Mouse (Mus musculus) MEL (cell line): ENCODE measurements around the gene Nrsn2.

Experiments
- CHD2 ChIP-seq: IDR thresholded peaks from 2 replicates; pipeline ENCODE4 v1.6.1; 2011; ENCODE audit warnings: low read length, improper control_type of control experiment
- E2F4 ChIP-seq: IDR thresholded peaks from 2 replicates; pipeline ENCODE4 v1.6.1; 2011; ENCODE audit warnings: low read depth, low read length, improper control_type of control experiment, borderline replicate concordance
- JUND ChIP-seq: IDR thresholded peaks from 2 replicates; pipeline ENCODE4 v1.6.1; 2011; ENCODE audit warnings: low read depth, mild to moderate bottlenecking, improper control_type of control experiment, low read length
- POLR2A ChIP-seq, 2 experiments: IDR thresholded peaks; 2 replicates each; pipeline ENCODE4 v1.6.1; 2011 to 2012; ENCODE audit warnings: low read length in 2 of 2, mild to moderate bottlenecking in 2 of 2, control low read depth in 1 of 2, improper control_type of control experiment in 1 of 2, low read depth in 1 of 2, moderate library complexity in 1 of 2; ENCODE audit not compliant: control insufficient read depth in 1 of 2, insufficient read depth in 1 of 2, poor library complexity in 1 of 2
- SMC3 ChIP-seq: IDR thresholded peaks from 2 replicates; pipeline ENCODE4 v1.6.1; 2011; ENCODE audit warnings: low read depth, low read length, improper control_type of control experiment
- USF1 ChIP-seq: IDR thresholded peaks from 2 replicates; pipeline ENCODE4 v1.6.1; 2014; ENCODE audit warnings: low read depth, mild to moderate bottlenecking, inconsistent platforms, low read length, improper control_type of control experiment, moderate library complexity

GRCm38 (mm10) chr2:152339631-152340179, 36.7 kb downstream of the Nrsn2 start:
- no peak for TF ChIP-seq E2F4
- no peak for TF ChIP-seq JUND
- TF ChIP-seq SMC3: no peak
- peak in 1 of 2 experiments; percentile 30; a peak in 1 of 4 replicates for TF ChIP-seq POLR2A (IDR thresholded peaks at IDR 0.05; ENCODE audit: control insufficient read depth in 1 of 2, insufficient read depth in 1 of 2, low read depth in 1 of 2, low read length in 2 of 2, poor library complexity in 1 of 2)
- TF ChIP-seq CHD2: no peak
- TF ChIP-seq USF1: no peak
